Comparison of ENCODE assay signal across 9 mouse cellular contexts in the genomic region with DNA sequence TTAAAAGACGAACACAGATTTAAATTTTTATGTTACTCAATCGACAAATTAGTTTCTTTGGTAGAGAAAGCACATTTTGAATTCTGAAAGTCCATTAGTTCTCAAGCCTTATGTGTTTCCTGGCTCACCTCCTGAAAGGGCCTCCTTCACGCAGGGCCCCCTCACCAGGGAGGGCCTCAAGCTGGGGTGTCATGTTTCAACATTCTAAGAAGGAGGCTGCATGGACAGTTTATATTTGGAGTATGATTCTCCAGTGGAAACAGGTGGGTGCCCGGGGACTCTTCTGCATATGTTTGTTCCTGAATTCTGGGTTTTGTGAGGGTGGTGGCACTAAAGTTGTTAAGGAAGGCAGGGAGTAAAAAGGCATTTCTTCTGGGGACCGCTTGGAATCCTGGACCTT. TPM values are rescaled to one million over a fixed set of nuclear protein-coding genes. Genes with fewer than 3 reads are reported as not detected.
DNase-seq lines count a peak whose midpoint lies in the region; ATAC-seq and TF ChIP-seq lines count a peak whose summit lies in the region.
"Had no signal": no experiment of that assay in that cellular context is flagged by ENCODE, and none has a peak within 500 bp of the region (broad histone marks: within the 10 kb centered on the region; RNA-seq: fewer than 3 reads in every experiment).

No protein-coding gene starts in this region.

- H3K9me3 ChIP-seq in kidney, embryonic 16.5 days (ENCODE audit: low read length), result no peaks in the 10 kb centered on the region
- no peaks in the 10 kb centered on the region for H3K9me3 ChIP-seq in forebrain, embryonic 14.5 days (replicated peaks; ENCODE audit: control insufficient read depth, low read length)
- no peaks in the 10 kb centered on the region for H3K9me3 ChIP-seq in limb, embryonic 14.5 days (ENCODE audit: control insufficient read depth, low read length)
- no peaks in the 10 kb centered on the region for H3K9me3 ChIP-seq in stomach, embryonic 15.5 days
- H3K9me3 ChIP-seq in liver, embryonic 12.5 days (replicated peaks), result no peaks in the 10 kb centered on the region

- H3K4me3 ChIP-seq in kidney, embryonic 16.5 days (ENCODE audit: low read length), result peak overlapping the region; percentile 19
- H3K4me3 ChIP-seq in forebrain, embryonic 14.5 days (ENCODE audit: low read depth, low read length), result peak overlapping the region; percentile 52; the same call in 1 of the 2 replicates
- H3K4me3 ChIP-seq in limb, embryonic 14.5 days (replicated peaks; ENCODE audit: low read length), result peak overlapping the region; percentile 54
- H3K4me3 ChIP-seq in stomach, embryonic 15.5 days (replicated peaks), result peak overlapping the region; percentile 25
- no peak overlapping the region for H3K4me3 ChIP-seq in liver, embryonic 12.5 days

- peak overlapping the region; percentile 37 for H3K4me2 ChIP-seq in kidney, embryonic 16.5 days (replicated peaks; ENCODE audit: low read depth, low read length)
- H3K4me2 ChIP-seq in forebrain, embryonic 14.5 days (ENCODE audit: low read length), result peak overlapping the region; percentile 57
- peak overlapping the region; percentile 47 for H3K4me2 ChIP-seq in limb, embryonic 14.5 days (replicated peaks; ENCODE audit: low read depth, low read length, severe bottlenecking)
- H3K4me2 ChIP-seq in stomach, embryonic 15.5 days, result peak overlapping the region; percentile 35
- H3K4me2 ChIP-seq in liver, embryonic 12.5 days, result no peak overlapping the region

- no peak overlapping the region for H3K9ac ChIP-seq in kidney, embryonic 16.5 days (replicated peaks; ENCODE audit: low read length)
- peak overlapping the region; percentile 77 for H3K9ac ChIP-seq in forebrain, embryonic 14.5 days (ENCODE audit: low read length)
- 0 out of 2 replicates have a peak overlapping the region, but pooled peaks have one; percentile 76 for H3K9ac ChIP-seq in limb, embryonic 14.5 days (ENCODE audit: low read depth, low read length, severe bottlenecking)
- H3K9ac ChIP-seq in stomach, embryonic 15.5 days, result no peak overlapping the region
- no peak overlapping the region for H3K9ac ChIP-seq in liver, embryonic 12.5 days

- 0 out of 2 replicates have a peak overlapping the region, but pooled peaks have one; percentile 18 for H3K27ac ChIP-seq in kidney, embryonic 16.5 days (ENCODE audit: low read length)
- H3K27ac ChIP-seq in forebrain, embryonic 14.5 days (ENCODE audit: low read depth, low read length), result peak overlapping the region; percentile 90
- peak overlapping the region; percentile 78 for H3K27ac ChIP-seq in limb, embryonic 14.5 days (replicated peaks; ENCODE audit: low read depth, low read length)
- peak overlapping the region; percentile 51 for H3K27ac ChIP-seq in stomach, embryonic 15.5 days
- no peak overlapping the region for H3K27ac ChIP-seq in liver, embryonic 12.5 days

- H3K4me1 ChIP-seq in kidney, embryonic 16.5 days (ENCODE audit: insufficient read depth, low read length), result no peaks in the 10 kb centered on the region; the same call in 1 of the 2 replicates
- no peaks in the 10 kb centered on the region for H3K4me1 ChIP-seq in forebrain, embryonic 14.5 days (ENCODE audit: control insufficient read depth, insufficient read depth, low read length)
- no peaks in the 10 kb centered on the region for H3K4me1 ChIP-seq in limb, embryonic 14.5 days (ENCODE audit: control insufficient read depth, insufficient read depth, low read length)
- H3K4me1 ChIP-seq in stomach, embryonic 15.5 days, result no peaks in the 10 kb centered on the region
- no peaks in the 10 kb centered on the region for H3K4me1 ChIP-seq in liver, embryonic 12.5 days

- H3K27me3 ChIP-seq in kidney, embryonic 16.5 days (ENCODE audit: insufficient read depth, low read length), result peaks cover 14% of the 10 kb centered on the region; the same call in 1 of the 2 replicates
- H3K27me3 ChIP-seq in forebrain, embryonic 14.5 days (replicated peaks; ENCODE audit: control insufficient read depth, insufficient read depth, low read length), result no peaks in the 10 kb centered on the region
- no peaks in the 10 kb centered on the region for H3K27me3 ChIP-seq in limb, embryonic 14.5 days (ENCODE audit: control insufficient read depth, insufficient read depth, low read length)
- no peaks in the 10 kb centered on the region for H3K27me3 ChIP-seq in stomach, embryonic 15.5 days (replicated peaks)
- H3K27me3 ChIP-seq in liver, embryonic 12.5 days (replicated peaks), result peaks cover 18% of the 10 kb centered on the region

- DNase-seq in kidney, postnatal 36 days, result no peak
- DNase-seq in forebrain, embryonic 14.5 days (ENCODE audit: low spot score), result peak; percentile 22
- peak; percentile 62 for DNase-seq in limb, embryonic 14.5 days (ENCODE audit: low spot score)
- DNase-seq in cerebellum, adult 11 months, result no peak

- 42% methylated on average over 5 of the region's 5 CpGs for WGBS in kidney, embryonic 16.5 days
- WGBS in forebrain, embryonic 14.5 days, result 44% methylated on average over 5 of the region's 5 CpGs
- WGBS in limb, embryonic 14.5 days, result 32% methylated on average over 5 of the region's 5 CpGs
- 33% methylated on average over 5 of the region's 5 CpGs for WGBS in stomach, embryonic 15.5 days
- 38% methylated on average over 5 of the region's 5 CpGs for WGBS in liver, embryonic 12.5 days (ENCODE audit: insufficient replicate concordance)

- no peak for TF ChIP-seq POLR2A in limb, embryonic 14.5 days (IDR thresholded peaks at IDR 0.05; ENCODE audit: borderline replicate concordance, extremely low read depth, insufficient read depth, insufficient read length)

- no peak for ATAC-seq in kidney, embryonic 16.5 days (ENCODE audit: low FRiP score, low TSS enrichment)
- ATAC-seq in forebrain, embryonic 14.5 days, result no peak
- ATAC-seq in limb, embryonic 14.5 days (ENCODE audit: low FRiP score, low read depth), result peak; percentile 53
- no peak for ATAC-seq in stomach, embryonic 15.5 days (ENCODE audit: insufficient read depth, low FRiP score, low read depth)
- no peak for ATAC-seq in liver, embryonic 12.5 days
- no peak for ATAC-seq in erythroid progenitor cell, adult 5-6 weeks (replicated peaks; ENCODE audit: low FRiP score, poor library complexity, severe bottlenecking)

- H3K36me3 ChIP-seq in kidney, embryonic 16.5 days (ENCODE audit: insufficient read depth, low read length), result peaks cover 13% of the 10 kb centered on the region; the same call in 1 of the 2 replicates
- peaks cover 16% of the 10 kb centered on the region for H3K36me3 ChIP-seq in forebrain, embryonic 14.5 days (ENCODE audit: control insufficient read depth, insufficient read depth, low read length)
- H3K36me3 ChIP-seq in limb, embryonic 14.5 days (ENCODE audit: control insufficient read depth, insufficient read depth, low read length), result peaks cover 11% of the 10 kb centered on the region
- H3K36me3 ChIP-seq in stomach, embryonic 15.5 days, result no peaks in the 10 kb centered on the region
- H3K36me3 ChIP-seq in liver, embryonic 12.5 days, result 0 out of 2 replicates have a peak, but pooled peaks cover 2% of the 10 kb centered on the region

RNA-seq across cellular contexts. Expression of a gene that starts 1.4 kb away (rescaled TPM):
- 4.0 and 4.4 TPM in 2 replicates for polyA plus RNA-seq in kidney, embryonic 16.5 days (2015; fragmentation: Nextera tagmentation; extraction: Ambion mirVana)
- polyA plus RNA-seq in forebrain, embryonic 14.5 days (2014; fragmentation: Nextera tagmentation; extraction: Ambion mirVana), result 6.0 and 6.2 TPM in 2 replicates
- 22.3 and 30.9 TPM in 2 replicates for polyA plus RNA-seq in limb, embryonic 14.5 days (2012; rRNA removed)
- 7.1 TPM in 2 replicates for polyA plus RNA-seq in limb, embryonic 14.5 days (2014; fragmentation: Nextera tagmentation; extraction: Ambion mirVana)
- polyA plus RNA-seq in stomach, embryonic 15.5 days (2015; fragmentation: Nextera tagmentation; extraction: Ambion mirVana), result 3.3 and 3.7 TPM in 2 replicates
- polyA plus RNA-seq in liver, embryonic 12.5 days (2016; fragmentation: Nextera tagmentation; extraction: Ambion mirVana), result 0.79 and 0.81 TPM in 2 replicates
- 1.1 TPM in 1 of 2 replicates, not detected in the other for total RNA-seq in erythroid progenitor cell, adult 5-6 weeks (2015; ENCODE audit: low replicate concordance)
- total RNA-seq in erythroid progenitor cell, adult 5-6 weeks (2017; ENCODE audit: low replicate concordance), result 0.15 TPM in 1 of 2 replicates, not detected in the other
- total RNA-seq: MEL had no signal

RNA-seq across cellular contexts. Expression of a gene that starts 32.8 kb away (rescaled TPM):
- polyA plus RNA-seq in kidney, embryonic 16.5 days (2015; fragmentation: Nextera tagmentation; extraction: Ambion mirVana), result 53.4 and 59.0 TPM in 2 replicates
- 37.0 and 53.3 TPM in 2 replicates for polyA plus RNA-seq in forebrain, embryonic 14.5 days (2014; fragmentation: Nextera tagmentation; extraction: Ambion mirVana)
- polyA plus RNA-seq in limb, embryonic 14.5 days (2012; rRNA removed), result 44.7 and 74.6 TPM in 2 replicates
- polyA plus RNA-seq in limb, embryonic 14.5 days (2014; fragmentation: Nextera tagmentation; extraction: Ambion mirVana), result 50.3 and 55.5 TPM in 2 replicates
- 50.9 and 51.9 TPM in 2 replicates for polyA plus RNA-seq in stomach, embryonic 15.5 days (2015; fragmentation: Nextera tagmentation; extraction: Ambion mirVana)
- polyA plus RNA-seq in liver, embryonic 12.5 days (2016; fragmentation: Nextera tagmentation; extraction: Ambion mirVana), result 11.4 and 11.6 TPM in 2 replicates
- total RNA-seq in erythroid progenitor cell, adult 5-6 weeks (2015; ENCODE audit: low replicate concordance), result not detected in 2 replicates
- total RNA-seq in erythroid progenitor cell, adult 5-6 weeks (2017; ENCODE audit: low replicate concordance), result 0.15 and 0.39 TPM in 2 replicates
- total RNA-seq: MEL had no signal

Comparison
In these comparisons a context has a peak if more than half of its experiments do, and no peak if none do; other contexts are left out.
1. H3K9ac ChIP-seq: peak in forebrain, embryonic 14.5 days (single experiment) and limb, embryonic 14.5 days (single experiment); none in kidney, embryonic 16.5 days (single experiment), stomach, embryonic 15.5 days (single experiment) and liver, embryonic 12.5 days (single experiment).
2. DNase-seq: peak in forebrain, embryonic 14.5 days (single experiment) and limb, embryonic 14.5 days (single experiment); none in kidney, postnatal 36 days (0 of 2) and cerebellum, adult 11 months (single experiment).